Mouse (Mus musculus) hematopoietic stem cell, adult 5-6 weeks (primary cell): ENCODE data around the gene Kirrel3. TPM values are rescaled to one million over a fixed set of nuclear protein-coding genes. Genes with fewer than 3 reads are reported as not detected.

Source experiments
- ATAC-seq, 2 experiments: fragments of 125-278 bp in 1 of 2; replicated peaks in 1 of 2; 2 replicates each; pipeline ENCODE4 v1.8.0; 2016 to 2017; ENCODE audit warnings: inconsistent platforms in 2 of 2, mild to moderate bottlenecking in 2 of 2, moderate number of reproducible peaks in 2 of 2, low read depth in 1 of 2, moderate TSS enrichment in 1 of 2; ENCODE audit not compliant: low FRiP score in 2 of 2, poor library complexity in 2 of 2, severe bottlenecking in 2 of 2, insufficient read depth in 1 of 2, low TSS enrichment in 1 of 2
- total RNA-seq: library from RNA; stranded (forward); fragments of 172-1452, 232-1000 nt; gene quantifications from 2 replicates; pipeline ENCODE4 v1.2.3, GENCODE M21; 2017

Kirrel3 gene
- total RNA-seq, 1 experiment from 2014 or later = 0.20 TPM

DNA sequence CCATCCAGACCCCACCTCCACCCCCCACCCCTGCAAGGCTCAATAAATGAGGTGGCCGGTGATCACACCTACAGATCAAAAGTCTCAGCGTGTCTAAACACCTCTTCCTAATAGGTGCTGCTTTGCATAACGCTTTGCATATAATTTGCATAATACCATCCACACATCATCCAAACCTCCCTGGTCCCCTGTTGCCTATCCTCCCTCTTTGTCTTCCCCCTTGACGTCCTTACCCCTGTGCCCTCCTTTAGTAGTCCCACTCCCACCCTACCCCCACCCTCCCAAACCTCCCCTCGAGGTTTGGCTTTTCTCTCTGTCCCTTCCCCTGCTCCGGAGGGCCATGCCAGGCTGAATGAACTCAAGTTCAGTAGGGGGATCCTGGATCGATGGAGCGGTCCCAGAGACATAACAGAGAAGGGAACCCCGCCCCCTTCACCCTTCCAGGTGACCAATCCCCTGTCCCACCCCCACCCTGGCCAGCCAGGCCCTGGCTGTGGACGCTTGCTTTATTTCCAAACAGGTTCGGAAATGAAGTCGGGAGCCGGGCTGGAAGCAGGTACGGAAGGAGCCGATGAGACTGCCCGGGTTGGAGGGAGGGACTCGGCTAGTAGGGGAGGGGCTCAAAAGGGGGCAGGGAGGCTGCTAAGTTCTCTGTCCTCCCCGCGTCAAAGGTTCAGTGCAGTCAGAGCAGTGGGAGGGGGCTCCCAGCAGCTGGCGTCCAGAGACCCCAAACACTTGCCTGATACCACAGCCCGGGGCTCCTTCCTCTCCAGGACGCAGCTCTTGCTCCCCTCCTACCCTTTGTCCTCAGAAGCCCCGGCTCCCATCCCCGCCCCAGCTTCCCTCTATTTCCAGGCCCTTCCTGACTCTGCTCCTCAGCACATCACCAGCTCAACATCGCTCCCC, 539.1 kb downstream of the Kirrel3 start:
- no peak for ATAC-seq

GRCm38 (mm10) chr9:35026311-35026710, 540.6 kb downstream of the Kirrel3 start:
- no peak for ATAC-seq

DNA sequence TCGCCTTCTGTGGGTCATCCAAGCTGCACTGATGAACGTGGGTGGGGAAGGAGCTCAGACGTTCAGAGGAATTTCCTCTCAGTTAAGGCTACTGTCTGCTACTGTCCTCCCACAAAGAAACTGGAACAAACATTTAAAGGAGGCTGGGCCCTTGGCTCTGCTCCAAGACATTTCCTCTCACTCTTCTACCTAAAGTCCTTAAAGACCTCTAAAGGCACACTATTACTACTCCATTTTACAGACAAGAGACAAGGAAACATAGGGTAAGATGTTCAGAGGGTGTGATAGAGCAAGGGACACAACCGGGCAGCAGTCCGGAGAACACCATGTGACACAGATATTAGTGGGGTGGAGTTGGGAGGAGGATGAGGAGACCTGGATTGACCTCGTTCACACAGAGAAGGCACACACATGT, 541.2 kb downstream of the Kirrel3 start:
- no peak for ATAC-seq

DNA sequence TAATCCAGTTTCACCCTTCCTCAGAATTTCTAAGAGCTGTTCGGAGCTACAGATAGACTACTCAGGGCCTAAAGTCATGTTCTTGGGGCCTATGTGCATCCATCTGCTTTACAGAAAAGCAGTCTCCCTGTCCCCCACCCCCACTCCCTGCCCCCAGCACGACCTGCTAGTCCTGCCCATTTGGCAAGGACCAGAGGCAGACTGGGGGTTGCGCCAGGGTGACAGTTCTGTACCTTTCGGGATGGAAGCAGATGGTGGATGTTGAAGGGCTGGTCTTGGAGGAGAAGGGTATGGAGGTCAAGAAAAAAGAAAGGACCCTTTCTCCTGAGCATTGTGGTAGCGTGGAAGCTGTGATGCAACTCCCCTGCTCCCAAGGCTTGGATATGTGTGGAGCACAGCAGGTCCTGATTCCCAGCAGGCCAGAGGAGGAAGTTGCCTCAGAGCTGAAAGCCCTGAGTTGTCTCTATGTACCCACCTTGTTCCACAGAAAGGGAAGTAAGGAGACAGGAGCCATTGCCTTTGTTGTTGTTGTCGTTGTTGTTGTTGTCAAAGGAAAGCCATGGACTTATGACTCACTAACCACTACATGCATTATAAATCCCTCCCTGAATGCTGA, 541.8 kb downstream of the Kirrel3 start:
- no peak for ATAC-seq

- ATAC-seq = peak in 1 of 2 experiments; percentile 32; a peak in 1 of 4 replicates
These were observed 545.1 kb downstream of the Kirrel3 start for GRCm38 (mm10) chr9:35030823-35031222.

DNA sequence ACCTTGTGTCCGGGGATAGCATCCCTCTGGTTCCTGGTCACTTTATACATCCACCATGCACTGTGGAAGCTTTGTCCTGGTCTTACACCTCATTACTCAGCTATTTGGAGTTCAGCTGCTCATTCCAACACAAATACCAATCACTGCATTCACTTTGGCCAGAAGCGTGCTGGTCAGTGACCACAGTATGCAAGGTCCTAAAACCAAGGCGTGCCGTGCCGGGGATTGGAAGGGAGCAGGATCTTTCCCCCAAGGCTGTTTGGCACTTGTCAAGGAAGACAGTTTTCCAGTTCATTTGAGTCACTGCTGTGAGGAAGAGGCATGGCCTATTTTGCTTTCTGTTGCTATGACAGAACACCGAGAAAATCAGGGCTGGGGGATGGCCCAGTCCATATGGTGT, 546.8 kb downstream of the Kirrel3 start:
- no peak for ATAC-seq

- ATAC-seq = no peak
These were observed 549.4 kb downstream of the Kirrel3 start for GRCm38 (mm10) chr9:35035074-35035473.

GRCm38 (mm10) chr9:35038922-35039586, 553.4 kb downstream of the Kirrel3 start:
- ATAC-seq = no peak

GRCm38 (mm10) chr9:35039846-35040245, 554.2 kb downstream of the Kirrel3 start:
- no peak for ATAC-seq

DNA sequence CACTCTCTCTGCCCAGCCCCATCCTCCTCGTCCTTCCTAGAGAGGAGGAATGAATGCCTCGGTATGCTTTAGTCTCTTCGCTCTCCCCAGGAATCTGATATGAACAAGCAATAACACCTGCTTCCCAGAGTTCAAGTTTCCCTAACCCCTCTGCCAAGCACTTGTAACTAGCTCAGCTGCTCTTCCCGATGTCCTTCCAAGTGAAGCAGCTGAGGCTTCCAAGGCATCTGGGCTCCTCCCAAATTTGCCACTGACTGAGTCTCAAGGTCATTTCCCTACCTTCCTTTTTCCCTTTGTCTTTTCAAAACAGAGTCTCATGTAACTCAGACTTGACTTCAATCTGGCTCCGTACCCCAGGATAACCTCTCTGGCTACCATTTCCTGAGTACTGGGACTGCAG, 555.8 kb downstream of the Kirrel3 start:
- ATAC-seq = no peak

DNA sequence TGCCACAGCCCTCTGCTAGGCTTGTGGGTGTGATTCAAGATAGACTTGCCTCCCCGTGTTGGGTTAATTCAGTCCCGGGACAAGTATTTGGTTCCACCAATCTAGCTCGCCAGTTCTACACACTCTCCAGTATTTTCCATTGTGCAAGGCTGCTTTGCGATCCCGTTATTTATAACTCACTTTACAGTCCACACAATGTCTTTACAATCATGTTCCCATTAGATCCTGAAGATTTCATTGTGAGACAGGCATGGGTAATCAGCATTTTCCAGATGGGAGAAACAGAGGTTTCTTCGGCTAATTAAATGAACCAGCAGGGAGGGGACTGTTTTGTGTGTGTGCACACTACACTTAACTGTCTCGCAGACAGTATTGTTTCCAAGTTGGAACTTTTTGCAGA, 557.9 kb downstream of the Kirrel3 start:
- no peak for ATAC-seq

DNA sequence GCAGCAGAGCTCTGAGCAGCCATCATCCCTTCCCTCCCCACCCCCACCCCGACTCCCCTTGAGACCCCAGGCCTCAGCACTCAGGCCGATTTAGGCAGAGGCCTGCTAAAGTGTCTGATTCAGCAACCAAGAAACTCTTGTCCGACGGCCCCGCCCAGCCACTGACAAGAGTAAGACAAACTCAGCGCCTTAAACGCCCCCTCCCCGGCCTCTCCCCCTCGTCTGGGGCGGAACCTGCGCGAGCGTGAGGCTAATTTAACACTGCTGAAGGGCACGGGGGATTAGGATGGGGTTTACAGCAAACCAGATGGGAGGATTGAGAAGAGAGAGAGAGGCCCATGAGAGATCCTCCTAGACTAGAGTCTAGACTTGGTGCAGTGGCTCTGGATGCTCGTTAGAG, 558.8 kb downstream of the Kirrel3 start:
- no peak for ATAC-seq

DNA sequence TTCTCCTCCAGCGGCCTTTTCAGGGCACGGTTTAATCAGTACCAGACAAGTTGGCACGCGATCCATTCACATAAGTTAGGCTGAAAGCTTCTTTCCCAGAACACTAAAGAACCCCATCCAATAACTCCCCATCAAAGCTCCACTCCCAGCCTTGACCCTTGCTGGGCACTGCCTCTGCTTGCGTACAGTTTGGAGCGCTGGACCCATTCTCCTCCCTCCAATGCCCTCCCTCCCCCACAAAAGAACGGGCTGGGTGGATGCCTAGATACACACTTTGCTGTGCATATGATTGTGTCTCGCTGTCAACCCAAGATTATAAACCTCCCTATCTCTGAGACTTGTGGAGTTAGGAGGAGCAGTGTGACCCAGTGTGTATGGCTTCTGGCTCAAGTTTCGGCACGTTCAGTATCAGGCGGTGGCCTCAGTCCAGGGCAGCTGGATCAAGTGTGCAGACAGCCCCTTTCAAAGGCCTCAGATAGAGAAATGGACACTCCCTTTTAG, 559.4 kb downstream of the Kirrel3 start:
- ATAC-seq = no peak; a peak in 1 of 4 replicates

- ATAC-seq = no peak
These were observed 560.1 kb downstream of the Kirrel3 start for GRCm38 (mm10) chr9:35045756-35046155.

GRCm38 (mm10) chr9:35048449-35048848, 562.8 kb downstream of the Kirrel3 start:
- no peak for ATAC-seq

DNA sequence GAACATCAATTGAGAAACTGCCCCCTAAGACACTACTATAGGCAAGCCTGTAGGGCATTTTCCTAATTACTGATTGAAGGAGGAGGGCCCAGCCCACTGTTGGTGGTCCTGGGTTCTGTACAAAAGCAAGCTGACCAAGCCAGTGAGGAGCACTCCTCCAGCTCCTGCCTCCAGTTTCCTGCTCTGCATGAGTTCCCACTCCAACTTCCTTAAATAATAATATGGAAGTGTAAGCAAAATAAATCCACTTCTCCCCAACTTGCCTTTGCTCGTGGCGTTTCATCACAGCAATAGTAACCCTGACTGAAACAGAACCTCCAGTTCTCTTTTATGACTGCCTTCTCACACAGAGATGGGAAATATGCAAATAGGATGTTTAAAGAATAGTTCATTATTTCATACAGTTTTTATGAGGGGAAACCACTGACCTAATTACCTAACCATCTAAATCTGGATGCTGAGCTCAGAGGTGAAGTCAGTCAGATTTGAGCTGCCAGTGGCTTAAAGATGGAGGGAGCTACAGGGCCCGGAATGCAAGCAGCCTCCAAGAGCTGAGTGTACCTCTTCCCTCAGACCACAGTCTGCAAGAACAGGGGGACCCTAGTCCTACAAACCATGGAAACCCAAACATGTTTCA, 564.3 kb downstream of the Kirrel3 start:
- no peak for ATAC-seq

DNA sequence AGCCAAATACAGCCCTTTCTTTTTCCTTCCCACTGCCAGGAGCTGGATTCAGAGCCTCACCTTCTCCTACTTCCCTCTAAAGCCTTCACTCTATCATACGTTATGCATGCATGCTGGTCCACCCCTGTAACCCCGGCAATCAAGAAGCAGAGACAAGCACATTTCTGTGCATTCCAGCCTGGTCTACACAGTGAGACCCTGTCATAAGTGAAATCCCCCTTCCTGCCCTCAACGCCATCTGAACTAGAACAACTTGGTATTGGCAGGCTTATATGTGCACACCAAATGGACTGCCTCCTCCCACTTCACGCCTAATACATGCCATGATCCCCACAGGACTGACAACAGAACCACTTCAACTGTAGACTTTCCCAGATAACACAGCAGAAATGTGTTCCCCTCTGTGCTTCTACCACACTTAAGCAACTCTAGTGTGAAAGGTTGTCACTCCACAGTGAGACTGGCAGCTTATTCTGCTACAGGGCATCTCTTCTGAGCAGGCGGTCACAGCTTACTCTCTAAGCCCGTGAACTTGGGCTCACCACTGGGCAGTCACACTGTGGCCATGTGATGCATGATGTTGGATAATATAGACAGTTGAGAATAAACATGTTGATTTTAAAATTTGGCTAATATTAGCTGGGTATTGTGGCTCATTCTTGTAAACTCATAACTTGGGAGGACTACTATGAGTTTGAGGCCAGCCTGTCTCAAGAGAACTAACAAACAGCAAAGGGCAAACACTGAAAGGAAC, 565.2 kb downstream of the Kirrel3 start:
- ATAC-seq = no peak
